Mouse (Mus musculus): ENCODE measurements around the gene St3gal2. TPM values are rescaled to one million over a fixed set of nuclear protein-coding genes. Genes with fewer than 3 reads are reported as not detected.
"Not testable (repeated sequence)": the region's sequence is repeated elsewhere in the genome, so short reads cannot be mapped to it uniquely, and the experiment has no call there.

The St3gal2 gene
- polyA plus RNA-seq, 1 experiment = 11.7 TPM

- peaks cover 40% of the 10 kb centered on the region for H3K4me1 ChIP-seq (ENCODE audit: control insufficient read depth)
Observed at GRCm38 (mm10) chr8:110996641-110997430, 77.1 kb downstream of the St3gal2 start.

GRCm38 (mm10) chr8:110997547-110998531 is 78.1 kb downstream of the St3gal2 start, which contains the start of gene Ddx19a:
TSS of gene Ddx19a (minus strand) at chr8:110997800.
- Histone ChIP-seq H3K36me3 (ENCODE audit: control insufficient read depth) (peaks cover 31% of the 10 kb centered on the region), H3K27me3 (ENCODE audit: control insufficient read depth) (no peaks in the 10 kb centered on the region), H3K9me3 (ENCODE audit: control insufficient read depth, low read length) (no peaks in the 10 kb centered on the region), H3K4me3 (replicated peaks) (peak within 1 kb of the TSS; percentile 88), H3K4me1 (ENCODE audit: control insufficient read depth) (peaks cover 39% of the 10 kb centered on the region)
- TF ChIP-seq TAL1 (IDR thresholded peaks at IDR 0.05; ENCODE audit: low read length) (no peak), GATA1 (IDR thresholded peaks at IDR 0.05; ENCODE audit: low read length) (peak; percentile 67)

More at GRCm38 (mm10) chr8:110996641-110997430, 77.1 kb downstream of the St3gal2 start:
- Histone ChIP-seq H3K9me3 (ENCODE audit: control insufficient read depth, low read length) (no peaks in the 10 kb centered on the region), H3K36me3 (ENCODE audit: control insufficient read depth) (peaks cover 39% of the 10 kb centered on the region), H3K27me3 (ENCODE audit: control insufficient read depth) (no peaks in the 10 kb centered on the region), H3K4me3 (replicated peaks) (peak overlapping the region; percentile 88)
- no peak for TF ChIP-seq GATA1 (IDR thresholded peaks at IDR 0.05; ENCODE audit: low read length)
- no peak for TF ChIP-seq TAL1 (IDR thresholded peaks at IDR 0.05; ENCODE audit: low read length)

- H3K9me3 ChIP-seq (ENCODE audit: control insufficient read depth, low read length); H3K27me3 ChIP-seq (ENCODE audit: control insufficient read depth); H3K4me3 ChIP-seq (replicated peaks); H3K4me1 ChIP-seq (ENCODE audit: control insufficient read depth): not testable (repeated sequence)
- peaks cover 44% of the 10 kb centered on the region for H3K36me3 ChIP-seq (ENCODE audit: control insufficient read depth)
Observed at GRCm38 (mm10) chr8:111010230-111010991, 90.7 kb downstream of the St3gal2 start.

Other genes with a start within 250 kb of the St3gal2 start
- gene Mtss1l, start 198.4 kb upstream of the St3gal2 start, polyA plus RNA-seq (2012) = 0.05 and 0.12 TPM in 2 replicates
- not detected in 2 replicates for gene Il34, start 114.0 kb upstream of the St3gal2 start, polyA plus RNA-seq (2012)
- 0.56 and 0.67 TPM in 2 replicates for gene Cog4, start 73.3 kb upstream of the St3gal2 start, polyA plus RNA-seq (2012)
- 0.49 and 0.52 TPM in 2 replicates for gene Sf3b3, start 73.1 kb upstream of the St3gal2 start, polyA plus RNA-seq (2012)
- 0.31 and 0.47 TPM in 2 replicates for gene Fuk, start 17.4 kb upstream of the St3gal2 start, polyA plus RNA-seq (2012)
- gene Ddx19a, start 77.9 kb downstream of the St3gal2 start, polyA plus RNA-seq (2012) = 4.4 and 5.7 TPM in 2 replicates
- gene Ddx19b, start 111.8 kb downstream of the St3gal2 start, polyA plus RNA-seq (2012) = 0.09 and 0.20 TPM in 2 replicates
- gene Aars, start 113.2 kb downstream of the St3gal2 start, polyA plus RNA-seq (2012) = 4.3 and 8.5 TPM in 2 replicates
- gene Exosc6, start 136.4 kb downstream of the St3gal2 start, polyA plus RNA-seq (2012) = 4.8 and 5.0 TPM in 2 replicates
- gene Clec18a, start 172.5 kb downstream of the St3gal2 start, polyA plus RNA-seq (2012) = not detected in 2 replicates
- 0.05 TPM in 1 of 2 replicates, not detected in the other for gene Pdpr, start 174.7 kb downstream of the St3gal2 start, polyA plus RNA-seq (2012)